Mouse (Mus musculus) testis, adult 2 months (tissue): ENCODE data around the gene Paqr7.

Experiments
- CTCF ChIP-seq: fragments of 200-500 bp; IDR thresholded peaks from 2 replicates; pipeline ENCODE4 v1.5.1; 2012; ENCODE audit warnings: low read depth, mild to moderate bottlenecking, inconsistent platforms, low read length, moderate library complexity; ENCODE audit not compliant: control insufficient read depth, insufficient read depth, insufficient replicate concordance
- POLR2A ChIP-seq: fragments of 200-500 bp; IDR thresholded peaks from 2 replicates; pipeline ENCODE4 v1.6.1; 2012; ENCODE audit warnings: low read depth, mild to moderate bottlenecking, inconsistent platforms, low read length, moderate library complexity; ENCODE audit not compliant: control insufficient read depth

- TF ChIP-seq CTCF (no peak), POLR2A (no peak)
These were observed 10.2 kb downstream of the Paqr7 start for GRCm38 (mm10) chr4:134506713-134507112.
